Mouse (Mus musculus) v-Abl transformed pro-B cells (cell line): ENCODE data around the gene Capn5.
"Not testable (repeated sequence)": the region's sequence is repeated elsewhere in the genome, so short reads cannot be mapped to it uniquely, and the experiment has no call there.

ENCODE experiments used
- in situ Hi-C, 2 experiments: fragments of 400-800 bp; cut with MboI; formaldehyde crosslinking; loops; one replicate each; pipeline ENCODE4 v1.15.1; 2025; ENCODE audit not compliant: unreplicated experiment in 2 of 2

The Capn5 gene

DNA sequence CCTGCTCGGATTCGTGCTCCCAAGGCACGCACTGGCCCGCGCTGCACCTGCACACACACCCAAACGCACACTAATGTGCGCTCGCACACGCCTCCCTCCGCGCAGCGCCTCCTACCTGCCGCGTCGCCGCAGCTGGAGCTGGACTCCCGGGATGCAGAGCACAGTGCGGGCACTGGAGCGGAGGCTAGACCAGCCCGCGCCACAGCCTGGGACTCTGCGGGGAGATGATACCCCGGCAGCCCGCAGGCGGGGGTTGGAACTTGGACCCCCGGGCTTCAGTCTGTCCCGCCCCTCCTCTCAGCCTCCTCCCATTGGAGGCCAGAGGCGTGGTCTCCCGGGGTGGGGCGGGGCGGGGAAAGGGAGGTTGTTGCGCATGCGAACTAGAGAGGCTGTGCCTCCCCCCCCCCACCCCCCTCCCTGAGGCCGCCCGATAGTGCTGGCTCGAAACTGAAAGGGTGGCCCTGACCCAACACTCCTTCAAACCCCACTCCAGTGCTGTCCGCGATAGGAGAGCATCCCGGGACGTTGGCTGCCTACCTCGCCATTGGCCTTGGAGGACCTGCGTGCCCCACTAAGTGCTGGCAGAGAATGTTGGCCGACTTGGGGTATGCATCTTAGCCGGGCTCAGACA is at the start of gene Capn5:
TSS of gene Capn5 (minus strand) at position 346 of the 631 bp plus-strand sequence.
- in situ Hi-C loops = no loop called here

- in situ Hi-C loops = no loop called here
Measured at GRCm38 (mm10) chr7:98223796-98224195, 45.7 kb upstream of the Capn5 start.

- in situ Hi-C loops = no loop called here
Measured at GRCm38 (mm10) chr7:98216713-98217112, 38.6 kb upstream of the Capn5 start.

- in situ Hi-C loops = no loop called here
Measured at GRCm38 (mm10) chr7:98202946-98203345, 24.9 kb upstream of the Capn5 start.

GRCm38 (mm10) chr7:98201493-98202028 is 23.5 kb upstream of the Capn5 start:
- in situ Hi-C loops = no loop called here

DNA sequence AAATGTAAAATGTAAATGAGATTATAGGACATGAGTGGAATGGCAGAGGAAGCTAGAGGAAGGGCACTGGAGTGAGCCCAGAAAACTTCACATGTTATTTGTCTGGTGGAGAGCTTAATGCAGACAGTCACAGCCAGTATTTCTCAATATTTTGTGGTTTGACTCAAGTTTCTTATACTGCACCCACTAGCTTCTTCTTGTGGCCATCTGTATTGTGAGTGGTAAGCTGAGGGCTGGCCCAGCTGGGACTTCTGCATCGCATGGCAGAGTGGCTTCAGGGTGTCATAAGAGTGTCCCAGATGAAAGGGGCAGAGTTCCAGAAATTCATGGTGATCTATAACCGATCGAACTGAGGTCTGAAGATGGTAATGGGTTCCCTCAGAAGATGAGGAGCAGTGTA is 22.3 kb upstream of the Capn5 start:
- in situ Hi-C loops = no loop called here

DNA sequence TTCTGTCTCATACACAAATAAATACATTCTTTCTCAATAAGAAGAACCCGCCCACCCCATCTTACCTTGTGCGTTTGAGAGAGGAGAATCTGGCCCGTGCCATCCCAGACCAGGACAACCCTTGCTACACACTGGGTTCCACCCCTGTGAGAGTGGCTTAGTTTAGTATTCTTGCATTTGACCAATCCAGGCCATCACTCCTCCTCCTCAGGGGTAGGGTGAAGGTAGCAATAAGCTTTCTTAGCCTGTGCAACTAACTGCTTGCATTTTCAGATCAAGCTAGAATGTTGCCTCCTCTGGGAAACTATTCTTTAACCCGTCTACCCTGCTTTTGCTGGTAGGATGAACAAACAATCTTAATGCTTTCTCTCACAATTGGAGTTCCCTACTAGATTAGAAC is 21.3 kb upstream of the Capn5 start, which contains the start of gene B3gnt6:
TSS of gene B3gnt6 (minus strand) at position 101 of the 400 bp plus-strand sequence.
- in situ Hi-C loops = loop anchor here (10.0 kb wide), 2 partner anchors 215 to 455 kb away; no protein-coding TSS in a partner anchor

- in situ Hi-C loops = loop anchor here (10.0 kb wide), 2 partner anchors 210 to 450 kb away; no protein-coding TSS in a partner anchor
Measured at GRCm38 (mm10) chr7:98195151-98195801, 17.2 kb upstream of the Capn5 start.

DNA sequence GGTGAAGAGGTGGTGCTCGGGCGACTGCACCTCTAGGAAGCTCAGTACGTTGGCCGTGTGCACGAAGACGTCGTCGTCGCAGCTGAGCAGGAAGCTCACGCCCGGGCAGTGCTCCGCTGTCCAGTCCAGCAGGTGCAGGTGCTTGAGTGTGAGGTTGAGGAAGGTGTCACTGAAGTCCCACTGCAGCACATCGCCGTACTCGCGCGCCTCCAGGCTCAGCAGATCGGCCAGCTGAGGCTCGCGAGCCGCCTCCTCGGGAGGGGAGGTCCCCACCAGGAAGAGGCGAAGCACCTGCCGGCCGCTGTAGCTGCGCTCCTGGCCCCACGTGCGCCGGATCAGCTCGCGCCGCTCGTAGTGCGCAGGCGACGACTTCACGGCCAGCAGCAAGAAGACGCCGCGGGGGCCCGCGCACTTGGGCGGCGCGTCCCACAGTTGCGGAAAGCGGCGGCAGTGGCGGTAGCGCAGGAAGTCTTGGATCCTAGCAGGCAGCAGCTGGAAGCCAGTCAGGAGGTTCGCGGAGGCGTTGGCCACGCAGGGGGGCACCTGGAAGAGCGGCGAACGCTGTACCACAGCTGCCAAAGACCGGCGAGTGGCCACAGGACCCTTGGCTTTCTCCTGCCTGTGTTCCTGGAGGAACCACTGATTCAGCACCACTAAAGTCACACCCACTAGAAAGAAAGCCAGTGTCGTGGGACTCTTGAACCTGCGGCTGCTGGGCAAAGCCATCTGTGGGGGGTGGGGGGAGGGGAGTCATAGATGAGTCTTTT is 16.1 kb upstream of the Capn5 start:
- in situ Hi-C loops = loop anchor here (5.0 to 10.0 kb wide), 4 partner anchors 42 to 449 kb away; no protein-coding TSS in a partner anchor

- in situ Hi-C loops = loop anchor here (5.0 to 10.0 kb wide), 4 partner anchors 41 to 449 kb away; no protein-coding TSS in a partner anchor
Measured at GRCm38 (mm10) chr7:98193515-98194025, 15.5 kb upstream of the Capn5 start.

DNA sequence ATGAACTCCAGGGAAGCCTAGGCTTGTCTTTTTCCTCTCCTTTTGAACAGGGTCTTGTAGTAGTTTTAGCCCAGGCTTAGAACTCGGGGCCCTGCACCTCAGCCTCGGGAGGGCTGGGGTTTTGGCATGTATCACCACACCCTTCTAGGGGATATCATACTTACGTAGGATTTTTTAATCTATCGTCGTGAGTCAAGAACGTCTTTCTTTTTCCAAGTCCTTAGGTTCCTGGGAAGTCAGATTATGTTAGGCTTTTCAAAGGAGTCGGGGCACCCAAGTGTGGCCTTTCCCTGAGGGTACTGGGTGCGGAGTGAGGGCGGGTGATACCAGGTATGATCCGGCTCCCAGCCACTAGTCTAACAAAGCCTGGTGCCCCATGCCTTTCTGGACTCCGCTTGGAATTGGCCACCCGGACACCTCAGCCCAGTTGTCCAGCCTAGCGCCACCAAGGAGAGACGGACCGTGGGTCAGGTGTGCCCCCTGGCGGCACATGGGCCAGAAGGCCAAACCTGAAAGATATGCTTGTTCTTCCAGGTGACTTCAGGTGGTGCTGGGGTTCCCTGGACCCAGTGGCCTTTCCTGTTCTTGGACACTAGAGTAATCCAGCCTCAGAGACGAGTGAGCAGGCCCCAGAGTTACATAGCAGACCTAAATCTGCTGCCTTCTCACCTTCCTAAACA is 13.6 kb upstream of the Capn5 start:
- in situ Hi-C loops = loop anchor here (5.0 to 10.0 kb wide), 4 partner anchors 39 to 447 kb away; no protein-coding TSS in a partner anchor

DNA sequence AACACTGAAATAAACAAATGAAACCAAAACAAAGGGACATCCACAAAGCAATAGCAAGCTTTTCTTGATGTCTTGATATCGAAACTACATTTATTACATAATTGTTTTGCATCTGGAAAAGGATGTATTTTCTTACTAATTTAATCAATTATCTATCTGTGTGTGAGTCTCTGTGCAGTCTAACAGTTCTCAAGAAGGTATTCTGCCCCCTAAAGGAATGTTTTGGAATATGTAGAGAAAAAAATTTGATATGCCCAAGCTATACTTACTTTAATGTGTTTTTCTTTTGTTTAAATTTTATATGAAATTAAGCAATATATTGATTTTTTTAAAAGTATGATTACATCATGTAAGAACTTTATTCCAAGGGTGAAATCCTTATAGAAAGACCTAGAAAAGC is 12.5 kb upstream of the Capn5 start:
- in situ Hi-C loops = loop anchor here (5.0 to 10.0 kb wide), 4 partner anchors 38 to 446 kb away; no protein-coding TSS in a partner anchor

DNA sequence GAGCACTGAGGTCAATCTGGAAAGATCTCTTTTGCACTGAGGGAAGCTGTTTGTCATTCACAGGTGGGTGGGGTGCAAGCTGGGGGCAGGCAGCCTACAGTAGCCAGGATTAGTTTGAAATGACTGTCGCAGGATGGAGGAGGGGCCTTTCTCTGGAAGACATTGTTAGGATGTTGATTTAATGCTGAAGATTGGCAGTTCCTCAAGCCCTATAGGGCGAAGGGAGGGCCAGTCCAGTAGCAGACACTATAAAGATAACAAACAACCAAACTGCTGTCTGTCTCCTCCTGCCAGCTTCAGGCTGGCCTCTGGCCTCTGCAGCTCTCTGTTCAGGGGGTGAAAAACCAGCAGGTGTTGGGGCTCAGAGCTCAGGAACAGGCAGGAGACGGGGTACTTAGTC is 11.7 kb upstream of the Capn5 start:
- in situ Hi-C loops = loop anchor here (5.0 to 10.0 kb wide), 4 partner anchors 37 to 445 kb away; no protein-coding TSS in a partner anchor

- in situ Hi-C loops = no loop called here
Measured at GRCm38 (mm10) chr7:98188680-98189079, 10.6 kb upstream of the Capn5 start.

GRCm38 (mm10) chr7:98188238-98188637 is 10.2 kb upstream of the Capn5 start:
- in situ Hi-C loops = no loop called here

- in situ Hi-C loops = not testable (repeated sequence)
Measured at GRCm38 (mm10) chr7:98187332-98187731, 9.3 kb upstream of the Capn5 start.

DNA sequence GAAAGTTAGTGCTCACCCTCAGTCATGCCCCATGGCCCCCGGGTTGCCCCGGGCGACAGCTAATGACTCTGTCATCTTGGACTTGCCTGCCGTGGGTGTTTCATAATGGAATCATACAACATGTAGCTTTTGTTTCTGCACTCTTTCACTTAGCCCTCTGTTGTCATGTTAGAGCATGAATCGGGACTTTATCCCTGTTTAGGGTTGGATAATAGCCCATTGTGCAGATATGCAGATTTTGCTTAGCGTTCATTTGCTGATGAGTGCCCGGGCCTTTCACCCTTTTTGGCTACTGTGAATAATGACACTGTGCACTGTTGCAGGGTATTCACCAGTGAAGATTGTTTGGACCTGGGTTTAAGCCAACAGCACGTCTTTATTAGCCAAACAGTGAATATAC is 8.6 kb upstream of the Capn5 start:
- in situ Hi-C loops = no loop called here

- in situ Hi-C loops = no loop called here
Measured at GRCm38 (mm10) chr7:98185326-98185725, 7.3 kb upstream of the Capn5 start.

DNA sequence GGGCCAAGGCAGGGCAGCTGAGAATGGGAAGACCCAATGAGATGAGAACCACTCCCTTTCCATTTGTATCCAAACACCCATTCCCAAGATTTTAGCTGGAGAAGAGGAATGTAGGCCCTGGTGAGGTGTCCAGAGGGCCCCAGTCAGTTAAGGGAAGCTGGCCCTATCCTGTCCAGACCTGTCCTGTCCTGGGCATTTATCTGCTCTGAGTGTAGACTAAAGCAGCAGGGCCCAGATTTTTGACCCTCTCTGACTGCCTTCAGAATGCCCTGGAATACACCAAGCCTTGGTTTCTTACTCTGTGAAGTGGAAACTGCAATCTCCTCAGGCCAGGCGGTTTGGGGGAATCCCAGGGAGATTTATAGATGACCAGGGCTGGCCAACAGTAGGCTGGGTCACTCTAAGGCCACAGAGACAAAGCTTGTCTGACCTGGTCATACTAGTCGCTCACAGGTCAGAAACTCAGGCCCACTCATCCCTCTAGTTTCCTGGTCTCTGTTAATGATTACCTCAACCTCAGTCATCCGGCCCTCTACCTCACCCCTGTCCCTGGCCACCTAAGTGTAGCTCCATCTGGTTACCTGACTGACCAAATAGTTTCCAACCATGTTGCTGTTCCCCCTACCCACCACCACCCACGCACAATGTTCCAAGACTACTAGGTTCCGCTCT is 622 bp upstream of the Capn5 start:
- in situ Hi-C loops = no loop called here
